Mouse (Mus musculus): ENCODE data around the gene Scarf2. TPM values are rescaled to one million over a fixed set of nuclear protein-coding genes. Genes with fewer than 3 reads are reported as not detected.

Gene Scarf2
- polyA plus RNA-seq (2015; fragmentation: Nextera tagmentation; extraction: Ambion mirVana), result 0.67 TPM in 2 replicates

GRCm38 (mm10) chr16:17796971-17797811, at the start of gene Scarf2:
TSS of gene Scarf2 (plus strand) at chr16:17797282.
- 3% methylated on average over 71 of the region's 81 CpGs for WGBS (ENCODE audit: insufficient replicate concordance)
- no peaks in the 10 kb centered on the region for H3K36me3 ChIP-seq (ENCODE audit: control insufficient read depth, insufficient read depth)
- peak within 1 kb of the TSS; percentile 50 for H3K4me3 ChIP-seq (ENCODE audit: low read depth, low read length)
- H3K4me2 ChIP-seq (ENCODE audit: low read depth, low read length), result peak within 1 kb of the TSS; percentile 60
- H3K27ac ChIP-seq (ENCODE audit: low read length), result no peak within 1 kb of the TSS
- H3K9ac ChIP-seq (ENCODE audit: low read depth, low read length), result peak within 1 kb of the TSS; percentile 30
- no peaks in the 10 kb centered on the region for H3K9me3 ChIP-seq (replicated peaks; ENCODE audit: control insufficient read depth, low read length)
- 0 out of 2 replicates have a peak, but pooled peaks have one; percentile 19 for ATAC-seq (ENCODE audit: low read depth)
- peaks cover 4% of the 10 kb centered on the region; the same call in 1 of the 2 replicates for H3K4me1 ChIP-seq (ENCODE audit: control insufficient read depth, low read depth, low read length)
- H3K27me3 ChIP-seq (ENCODE audit: control insufficient read depth, insufficient read depth, low read depth, low read length), result peaks cover 70% of the 10 kb centered on the region

GRCm38 (mm10) chr16:17753001-17753400, 44.1 kb upstream of the Scarf2 start:
- H3K9me3 ChIP-seq (replicated peaks; ENCODE audit: control insufficient read depth, low read length), result no peaks in the 10 kb centered on the region
- peak overlapping the region; percentile 9; the same call in 1 of the 2 replicates for H3K27ac ChIP-seq (ENCODE audit: low read length)
- no peak overlapping the region for H3K4me3 ChIP-seq (ENCODE audit: low read depth, low read length)
- no peak overlapping the region for H3K4me2 ChIP-seq (ENCODE audit: low read depth, low read length)
- ATAC-seq (ENCODE audit: low read depth), result peak; percentile 84
- 26% methylated on average over 3 of the region's 3 CpGs for WGBS (ENCODE audit: insufficient replicate concordance)
- no peaks in the 10 kb centered on the region for H3K27me3 ChIP-seq (ENCODE audit: control insufficient read depth, insufficient read depth, low read depth, low read length)
- no peaks in the 10 kb centered on the region for H3K36me3 ChIP-seq (ENCODE audit: control insufficient read depth, insufficient read depth)
- H3K4me1 ChIP-seq (ENCODE audit: control insufficient read depth, low read depth, low read length), result no peaks in the 10 kb centered on the region
- no peak overlapping the region for H3K9ac ChIP-seq (ENCODE audit: low read depth, low read length)

GRCm38 (mm10) chr16:17753686-17754085, 43.4 kb upstream of the Scarf2 start:
- Histone ChIP-seq H3K9ac (ENCODE audit: low read depth, low read length) (no peak overlapping the region), H3K36me3 (ENCODE audit: control insufficient read depth, insufficient read depth) (no peaks in the 10 kb centered on the region), H3K4me3 (ENCODE audit: low read depth, low read length) (no peak overlapping the region), H3K27ac (ENCODE audit: low read length) (no peak overlapping the region), H3K9me3 (replicated peaks; ENCODE audit: control insufficient read depth, low read length) (no peaks in the 10 kb centered on the region), H3K27me3 (ENCODE audit: control insufficient read depth, insufficient read depth, low read depth, low read length) (no peaks in the 10 kb centered on the region), H3K4me1 (ENCODE audit: control insufficient read depth, low read depth, low read length) (no peaks in the 10 kb centered on the region), H3K4me2 (ENCODE audit: low read depth, low read length) (no peak overlapping the region)
- whole genome bisulfite sequencing (ENCODE audit: insufficient replicate concordance), result 41% methylated on average over 1 of the region's 1 CpGs
- no peak for ATAC-seq (ENCODE audit: low read depth)

GRCm38 (mm10) chr16:17757756-17758155, 39.3 kb upstream of the Scarf2 start:
- Histone ChIP-seq H3K4me1 (ENCODE audit: control insufficient read depth, low read depth, low read length) (peaks cover 14% of the 10 kb centered on the region), H3K4me2 (ENCODE audit: low read depth, low read length) (no peak overlapping the region), H3K36me3 (ENCODE audit: control insufficient read depth, insufficient read depth) (no peaks in the 10 kb centered on the region), H3K27ac (ENCODE audit: low read length) (no peak overlapping the region), H3K4me3 (ENCODE audit: low read depth, low read length) (no peak overlapping the region), H3K9me3 (replicated peaks; ENCODE audit: control insufficient read depth, low read length) (no peaks in the 10 kb centered on the region), H3K27me3 (ENCODE audit: control insufficient read depth, insufficient read depth, low read depth, low read length) (no peaks in the 10 kb centered on the region), H3K9ac (ENCODE audit: low read depth, low read length) (no peak overlapping the region)
- 81% methylated on average over 1 of the region's 1 CpGs for WGBS (ENCODE audit: insufficient replicate concordance)
- ATAC-seq (ENCODE audit: low read depth), result no peak

GRCm38 (mm10) chr16:17758902-17759301, 38.2 kb upstream of the Scarf2 start:
- H3K9ac ChIP-seq (ENCODE audit: low read depth, low read length), result no peak overlapping the region; the same call in 1 of the 2 replicates
- H3K4me3 ChIP-seq (ENCODE audit: low read depth, low read length), result peak overlapping the region; percentile 63
- H3K36me3 ChIP-seq (ENCODE audit: control insufficient read depth, insufficient read depth), result no peaks in the 10 kb centered on the region
- H3K9me3 ChIP-seq (replicated peaks; ENCODE audit: control insufficient read depth, low read length), result no peaks in the 10 kb centered on the region
- no peak for ATAC-seq (ENCODE audit: low read depth)
- H3K4me2 ChIP-seq (ENCODE audit: low read depth, low read length), result peak overlapping the region; percentile 94
- peaks cover 17% of the 10 kb centered on the region for H3K4me1 ChIP-seq (ENCODE audit: control insufficient read depth, low read depth, low read length)
- 23% methylated on average over 9 of the region's 9 CpGs for WGBS (ENCODE audit: insufficient replicate concordance)
- no peaks in the 10 kb centered on the region for H3K27me3 ChIP-seq (ENCODE audit: control insufficient read depth, insufficient read depth, low read depth, low read length)
- no peak overlapping the region for H3K27ac ChIP-seq (ENCODE audit: low read length)

- H3K4me3 ChIP-seq (ENCODE audit: low read depth, low read length), result peak within 1 kb of the TSS; percentile 63
- peak within 1 kb of the TSS; percentile 68 for H3K9ac ChIP-seq (ENCODE audit: low read depth, low read length)
- no peaks in the 10 kb centered on the region for H3K9me3 ChIP-seq (replicated peaks; ENCODE audit: control insufficient read depth, low read length)
- H3K27ac ChIP-seq (ENCODE audit: low read length), result peak within 1 kb of the TSS; percentile 35; the same call in 1 of the 2 replicates
- H3K27me3 ChIP-seq (ENCODE audit: control insufficient read depth, insufficient read depth, low read depth, low read length), result no peaks in the 10 kb centered on the region
- ATAC-seq (ENCODE audit: low read depth), result peak; percentile 79
- H3K4me1 ChIP-seq (ENCODE audit: control insufficient read depth, low read depth, low read length), result peaks cover 20% of the 10 kb centered on the region
- H3K36me3 ChIP-seq (ENCODE audit: control insufficient read depth, insufficient read depth), result no peaks in the 10 kb centered on the region
- WGBS (ENCODE audit: insufficient replicate concordance), result under 1% methylated on average over 22 of the region's 28 CpGs
- peak within 1 kb of the TSS; percentile 94 for H3K4me2 ChIP-seq (ENCODE audit: low read depth, low read length)
These were observed 37.7 kb upstream of the Scarf2 start, which contains the start of gene Klhl22 for GRCm38 (mm10) chr16:17759344-17759773. TSS of gene Klhl22 (plus strand) at chr16:17759618.

GRCm38 (mm10) chr16:17759813-17760321, 37.2 kb upstream of the Scarf2 start:
- Histone ChIP-seq H3K36me3 (ENCODE audit: control insufficient read depth, insufficient read depth) (no peaks in the 10 kb centered on the region), H3K9me3 (replicated peaks; ENCODE audit: control insufficient read depth, low read length) (no peaks in the 10 kb centered on the region), H3K4me3 (ENCODE audit: low read depth, low read length) (peak overlapping the region; percentile 63), H3K4me1 (ENCODE audit: control insufficient read depth, low read depth, low read length) (peaks cover 20% of the 10 kb centered on the region), H3K9ac (ENCODE audit: low read depth, low read length) (peak overlapping the region; percentile 68), H3K4me2 (ENCODE audit: low read depth, low read length) (peak overlapping the region; percentile 94), H3K27me3 (ENCODE audit: control insufficient read depth, insufficient read depth, low read depth, low read length) (no peaks in the 10 kb centered on the region), H3K27ac (ENCODE audit: low read length) (peak overlapping the region; percentile 35; the same call in 1 of the 2 replicates)
- 2% methylated on average over 36 of the region's 54 CpGs for WGBS (ENCODE audit: insufficient replicate concordance)
- ATAC-seq (ENCODE audit: low read depth), result peak; percentile 45

- peaks cover 20% of the 10 kb centered on the region for H3K4me1 ChIP-seq (ENCODE audit: control insufficient read depth, low read depth, low read length)
- peak; percentile 45; the same call in 1 of the 2 replicates for ATAC-seq (ENCODE audit: low read depth)
- 21% methylated on average over 8 of the region's 8 CpGs for WGBS (ENCODE audit: insufficient replicate concordance)
- H3K9me3 ChIP-seq (replicated peaks; ENCODE audit: control insufficient read depth, low read length), result no peaks in the 10 kb centered on the region
- H3K9ac ChIP-seq (ENCODE audit: low read depth, low read length), result no peak overlapping the region
- H3K4me3 ChIP-seq (ENCODE audit: low read depth, low read length), result peak overlapping the region; percentile 63; the same call in 1 of the 2 replicates
- no peak overlapping the region for H3K27ac ChIP-seq (ENCODE audit: low read length)
- peak overlapping the region; percentile 94; the same call in 1 of the 2 replicates for H3K4me2 ChIP-seq (ENCODE audit: low read depth, low read length)
- H3K36me3 ChIP-seq (ENCODE audit: control insufficient read depth, insufficient read depth), result no peaks in the 10 kb centered on the region
- no peaks in the 10 kb centered on the region for H3K27me3 ChIP-seq (ENCODE audit: control insufficient read depth, insufficient read depth, low read depth, low read length)
These were observed 36.4 kb upstream of the Scarf2 start for GRCm38 (mm10) chr16:17760657-17761056.

GRCm38 (mm10) chr16:17761074-17761473, 36.0 kb upstream of the Scarf2 start:
- Histone ChIP-seq H3K4me3 (ENCODE audit: low read depth, low read length) (no peak overlapping the region), H3K27ac (ENCODE audit: low read length) (no peak overlapping the region)

More at GRCm38 (mm10) chr16:17761074-17761473, 36.0 kb upstream of the Scarf2 start:
- Histone ChIP-seq H3K36me3 (ENCODE audit: control insufficient read depth, insufficient read depth) (no peaks in the 10 kb centered on the region), H3K4me2 (ENCODE audit: low read depth, low read length) (no peak overlapping the region), H3K27me3 (ENCODE audit: control insufficient read depth, insufficient read depth, low read depth, low read length) (no peaks in the 10 kb centered on the region), H3K4me1 (ENCODE audit: control insufficient read depth, low read depth, low read length) (peaks cover 20% of the 10 kb centered on the region), H3K9ac (ENCODE audit: low read depth, low read length) (no peak overlapping the region), H3K9me3 (replicated peaks; ENCODE audit: control insufficient read depth, low read length) (no peaks in the 10 kb centered on the region)
- peak; percentile 25 for ATAC-seq (ENCODE audit: low read depth)
- WGBS (ENCODE audit: insufficient replicate concordance), result 31% methylated on average over 1 of the region's 1 CpGs

Measured in liver, embryonic 16.5 days (tissue).